Mouse (Mus musculus) left cerebral cortex, postnatal 36 days (tissue): ENCODE measurements around the gene Snrnp27. TPM values are rescaled to one million over a fixed set of nuclear protein-coding genes. Genes with fewer than 3 reads are reported as not detected.

Experiments
- DNase-seq, 2 experiments: peaks; one replicate each; pipeline ENCODE4 v3.0.0; 2021 to 2022; ENCODE audit warnings: low spot score in 2 of 2, mixed read lengths in 1 of 2
- intact Hi-C: fragments of 180-260 bp; cut with DNase I; formaldehyde crosslinking; loops from one replicate; pipeline ENCODE4 v1.15.1; 2025
- total RNA-seq, 2 experiments: library from RNA; stranded (reverse); gene quantifications; 2 replicates each; pipeline ENCODE4 v1.2.3; 2021

Gene Snrnp27
- total RNA-seq, 2 experiments from 2014 or later, result 52.6 to 58.8 TPM

GRCm38 (mm10) chr6:86667061-86667460 lies 17.3 kb downstream of the Snrnp27 start:
- DNase-seq, result no peak
- intact Hi-C loops, result loop anchor here (5.0 kb wide), 2 partner anchors 140 to 195 kb away; partner anchors contain the start of gene Pcbp1

GRCm38 (mm10) chr6:86665560-86666307 lies 18.6 kb downstream of the Snrnp27 start:
- intact Hi-C loops, result loop anchor here (5.0 kb wide), 2 partner anchors 138 to 193 kb away; partner anchors contain the start of gene Pcbp1

GRCm38 (mm10) chr6:86665076-86665475 lies 19.2 kb downstream of the Snrnp27 start:
- intact Hi-C loops, result loop anchor here (5.0 kb wide), 2 partner anchors 138 to 193 kb away; partner anchors contain the start of gene Pcbp1
- no peak for DNase-seq

More at GRCm38 (mm10) chr6:86665560-86666307, 18.6 kb downstream of the Snrnp27 start:
- no peak for DNase-seq

- intact Hi-C loops, result loop anchor here (5.0 kb wide), 1 partner anchor 63 kb away; no protein-coding TSS in a partner anchor
- no peak for DNase-seq
Measured at GRCm38 (mm10) chr6:86660161-86660877, 24.0 kb downstream of the Snrnp27 start.

- DNase-seq, result no peak
- intact Hi-C loops, result no loop called here
Measured at GRCm38 (mm10) chr6:86658501-86658900, 25.8 kb downstream of the Snrnp27 start.

- intact Hi-C loops, result no loop called here
- DNase-seq, result no peak
Measured at GRCm38 (mm10) chr6:86654270-86654916, 29.9 kb downstream of the Snrnp27 start.

- DNase-seq, result no peak
- intact Hi-C loops, result no loop called here
Measured at GRCm38 (mm10) chr6:86653026-86653425, 31.3 kb downstream of the Snrnp27 start.

- DNase-seq, result no peak
- intact Hi-C loops, result no loop called here
Measured at GRCm38 (mm10) chr6:86646143-86646542, 38.2 kb downstream of the Snrnp27 start.

GRCm38 (mm10) chr6:86645551-86645950 lies 38.8 kb downstream of the Snrnp27 start:
- intact Hi-C loops, result no loop called here
- no peak for DNase-seq

GRCm38 (mm10) chr6:86644775-86645400 lies 39.4 kb downstream of the Snrnp27 start:
- intact Hi-C loops, result no loop called here
- no peak for DNase-seq

- intact Hi-C loops, result no loop called here
- DNase-seq, result no peak
Measured at GRCm38 (mm10) chr6:86641716-86642115, 42.6 kb downstream of the Snrnp27 start.

GRCm38 (mm10) chr6:86640776-86641175 lies 43.5 kb downstream of the Snrnp27 start:
- intact Hi-C loops, result no loop called here
- DNase-seq, result no peak

GRCm38 (mm10) chr6:86640161-86640560 lies 44.2 kb downstream of the Snrnp27 start:
- intact Hi-C loops, result no loop called here
- no peak for DNase-seq

GRCm38 (mm10) chr6:86639180-86640160 lies 44.9 kb downstream of the Snrnp27 start:
- no peak for DNase-seq
- intact Hi-C loops, result no loop called here

- no peak for DNase-seq
- intact Hi-C loops, result no loop called here
Measured at GRCm38 (mm10) chr6:86638434-86638833, 45.9 kb downstream of the Snrnp27 start.

- intact Hi-C loops, result no loop called here
- no peak for DNase-seq
Measured at GRCm38 (mm10) chr6:86637860-86638259, 46.5 kb downstream of the Snrnp27 start.

GRCm38 (mm10) chr6:86637171-86637835 lies 47.0 kb downstream of the Snrnp27 start:
- intact Hi-C loops, result no loop called here

GRCm38 (mm10) chr6:86636495-86636894 lies 47.8 kb downstream of the Snrnp27 start:
- intact Hi-C loops, result no loop called here
- no peak for DNase-seq

More at GRCm38 (mm10) chr6:86637171-86637835, 47.0 kb downstream of the Snrnp27 start:
- DNase-seq, result no peak
